Mouse (Mus musculus) skeletal muscle tissue, adult 2 months (tissue): ENCODE results near the gene Prps2.
"Not testable (repeated sequence)": the region's sequence is repeated elsewhere in the genome, so short reads cannot be mapped to it uniquely, and the experiment has no call there.

ENCODE experiments used
- DNase-seq: peaks from one replicate; pipeline ENCODE4 v3.0.0-alpha.2; 2012; ENCODE audit warnings: low read depth, low spot score

Gene Prps2

DNA sequence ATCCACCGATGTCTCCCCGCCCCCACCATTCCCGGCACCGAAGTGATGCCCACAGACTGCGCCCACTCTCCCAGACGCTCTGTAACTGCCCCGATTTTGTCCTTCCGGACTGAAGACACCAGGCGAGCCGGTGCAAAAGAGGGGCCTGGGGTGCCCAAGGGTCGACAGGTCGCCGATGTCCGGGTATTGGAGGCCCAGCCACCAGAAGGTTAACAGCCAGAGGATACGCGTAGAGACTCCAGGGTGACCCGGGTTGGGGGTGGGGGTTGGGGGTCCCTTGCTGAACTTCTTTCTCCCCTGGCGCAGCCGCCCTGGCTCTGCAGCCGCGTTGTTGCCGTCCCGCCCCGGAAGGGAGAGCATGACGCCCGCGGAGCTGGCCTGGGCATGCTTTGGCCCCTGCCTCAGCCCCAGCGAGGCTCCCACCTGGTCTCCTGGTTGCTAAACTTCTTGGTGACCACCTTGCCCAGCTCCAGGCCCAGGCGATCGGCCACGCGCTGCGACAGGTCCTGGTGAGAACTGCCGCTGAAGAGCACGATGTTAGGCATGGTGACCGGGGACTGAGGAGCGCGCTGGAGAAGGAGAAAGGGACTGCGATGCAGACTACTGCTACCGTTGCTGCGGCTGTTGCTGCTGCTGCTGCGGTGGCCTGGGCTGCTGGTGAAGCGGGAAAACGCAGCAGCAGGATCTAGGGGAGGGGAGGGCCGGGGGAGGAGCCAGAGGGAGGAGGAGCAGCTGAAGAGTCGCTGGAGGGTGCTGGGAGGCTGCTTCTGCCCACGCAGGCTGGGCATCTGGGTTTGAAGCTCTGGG is at the start of gene Prps2:
Gene Prps2 (minus strand): TSS at position 703 of the 807 bp plus-strand sequence.
- DNase-seq = peak; percentile 0

DNA sequence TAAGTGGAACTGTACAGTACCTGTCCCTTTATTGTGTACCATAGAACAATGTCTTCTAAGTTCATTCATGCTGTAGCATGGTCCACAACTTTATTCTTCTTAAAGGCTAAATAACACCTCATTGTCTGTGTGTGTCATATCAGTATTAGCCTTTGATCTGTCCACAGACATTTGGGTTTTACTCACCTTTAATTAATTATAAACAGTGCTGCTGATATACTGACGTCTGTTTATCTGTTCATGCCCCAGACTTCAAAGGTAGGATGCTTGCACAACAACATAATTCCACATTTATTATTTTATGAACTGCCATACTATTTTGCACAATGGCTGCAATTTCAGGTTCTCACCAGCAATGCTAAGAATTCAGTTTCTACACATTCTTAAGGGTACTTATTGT is 35.1 kb upstream of the Prps2 start:
- DNase-seq = no peak

DNA sequence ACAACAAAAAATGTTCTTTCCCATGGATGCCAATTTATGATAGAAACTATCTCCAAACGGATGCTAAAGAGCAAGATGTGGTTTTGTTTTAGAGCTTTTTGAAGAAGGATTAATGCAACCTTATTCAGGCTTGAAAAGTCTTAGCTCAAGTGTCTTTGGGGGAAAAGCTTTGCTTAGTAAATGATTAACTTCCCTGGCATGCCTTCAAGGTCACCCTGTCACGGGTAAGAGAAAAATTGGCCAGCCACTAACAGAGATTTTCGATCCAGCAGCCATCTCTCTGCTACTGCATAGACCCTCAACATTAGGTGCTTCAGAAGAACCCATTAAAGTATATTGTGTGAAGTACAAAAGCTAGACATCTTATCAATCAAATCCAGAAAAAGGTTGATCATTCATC is 12.4 kb upstream of the Prps2 start:
- no peak for DNase-seq

DNA sequence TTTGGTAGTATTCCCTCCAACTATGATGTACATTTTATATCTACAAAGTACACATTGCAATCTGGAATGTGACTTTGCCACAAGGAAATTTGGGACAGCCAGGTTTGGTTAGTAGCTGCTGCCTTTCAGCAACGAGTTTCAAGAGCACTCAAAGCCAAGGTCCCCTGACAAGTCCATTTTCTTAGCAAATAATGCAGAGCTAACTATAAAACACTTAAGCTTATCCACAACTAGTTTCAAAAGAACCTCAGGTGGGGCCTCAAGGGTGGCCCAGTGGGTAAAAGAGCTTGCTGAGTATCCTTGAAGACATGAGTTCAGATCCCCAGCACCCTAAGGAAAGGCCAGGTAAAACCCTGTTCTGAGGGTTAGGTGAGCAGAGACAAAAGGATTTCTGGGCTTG is 4.1 kb upstream of the Prps2 start:
- DNase-seq = no peak

DNA sequence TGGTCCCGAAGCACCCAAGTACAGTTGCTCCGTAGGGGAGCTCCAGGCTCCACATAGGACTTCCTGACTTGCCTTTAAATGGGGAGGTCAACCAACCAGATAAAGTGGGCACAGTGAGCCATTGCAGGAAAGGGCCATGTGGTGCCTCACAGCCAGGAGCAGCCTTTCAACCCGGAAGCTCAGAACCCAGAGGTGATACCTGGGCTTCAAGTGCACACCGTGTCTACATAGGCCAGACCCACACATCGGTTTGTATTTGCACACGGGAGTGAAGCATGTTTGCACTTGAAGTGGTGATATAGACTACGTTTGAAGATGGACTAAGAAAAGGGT is 271 bp upstream of the Prps2 start:
- no peak for DNase-seq

DNA sequence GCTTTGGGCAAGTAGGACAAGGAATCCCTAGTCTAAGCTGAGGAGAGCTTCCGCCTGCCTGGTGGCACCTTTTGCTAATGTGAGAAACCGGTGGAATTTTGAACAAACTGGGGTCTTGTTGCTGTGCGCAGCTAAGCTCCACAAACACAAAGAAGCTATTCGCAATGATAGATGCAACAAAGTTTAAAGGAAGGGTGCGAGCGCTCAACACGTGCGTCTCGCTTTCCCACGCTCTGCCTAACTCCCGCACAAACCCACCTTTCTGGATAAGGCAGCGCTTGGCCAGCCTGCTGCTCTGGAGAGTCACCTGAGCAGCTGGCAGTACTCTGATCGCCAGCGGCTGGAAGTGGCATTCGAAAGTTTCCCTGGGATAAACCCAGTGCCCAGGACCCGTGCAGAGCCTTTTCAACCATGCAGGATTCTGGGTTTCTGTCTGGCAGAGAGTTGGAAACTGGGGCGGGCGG is 934 bp downstream of the Prps2 start:
- no peak for DNase-seq

DNA sequence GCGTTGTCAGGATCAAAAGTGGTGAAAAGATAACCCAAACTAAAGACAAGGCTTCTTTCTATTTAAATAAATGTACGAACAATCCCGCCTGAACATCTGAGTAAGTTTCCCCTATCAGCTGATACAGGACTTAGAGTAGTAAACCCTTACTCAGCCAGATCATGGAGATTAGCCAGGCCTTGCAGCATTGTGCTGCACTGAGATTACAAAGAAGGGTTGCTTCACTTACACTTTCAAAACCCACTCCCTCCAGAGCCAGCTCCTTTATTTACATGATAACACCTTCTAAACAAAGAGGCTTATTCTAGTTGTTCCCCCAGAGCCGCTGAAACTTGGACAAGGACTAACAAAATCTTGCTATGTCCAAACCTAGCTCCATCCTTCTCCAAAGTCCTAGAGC is 2.5 kb downstream of the Prps2 start:
- no peak for DNase-seq

DNA sequence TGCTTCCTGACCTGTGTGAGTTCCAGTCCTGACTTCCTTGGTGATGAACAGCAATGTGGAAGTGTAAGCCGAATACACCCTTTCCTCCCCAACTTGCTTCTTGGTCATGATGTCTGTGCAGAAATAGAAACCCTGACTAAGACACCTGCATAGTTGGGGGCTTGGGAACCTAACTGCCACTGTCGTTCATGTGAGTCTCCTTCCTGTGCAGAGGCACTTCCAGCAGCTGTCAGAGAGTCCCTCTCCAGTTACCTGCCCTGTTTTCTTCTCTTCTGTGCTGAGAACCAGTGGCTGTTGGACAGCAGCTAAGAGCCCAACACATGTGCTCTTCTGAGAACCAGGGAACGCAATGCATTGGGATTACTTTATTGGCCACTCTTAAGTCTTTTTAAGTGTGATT is 21.3 kb downstream of the Prps2 start:
- not testable (repeated sequence) for DNase-seq

DNA sequence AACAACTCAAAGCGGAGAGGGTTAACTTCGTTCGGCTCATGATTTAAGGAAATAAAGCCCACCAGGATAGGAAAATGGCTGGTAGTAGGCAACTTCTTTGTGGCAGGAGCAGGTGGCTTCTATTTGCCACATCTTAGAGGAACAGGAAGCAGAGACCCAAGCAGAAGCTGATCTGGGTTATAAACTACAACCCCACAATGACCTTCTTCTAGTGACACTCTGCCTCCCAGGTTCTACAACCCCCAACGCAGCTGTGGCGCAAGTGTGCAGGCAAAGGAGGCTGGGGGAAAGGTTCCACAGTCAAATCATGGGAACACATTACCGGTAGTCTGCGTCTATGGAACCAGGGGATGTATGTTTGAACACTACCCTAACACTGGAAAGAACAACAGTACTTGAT is 22.8 kb downstream of the Prps2 start:
- DNase-seq = no peak

DNA sequence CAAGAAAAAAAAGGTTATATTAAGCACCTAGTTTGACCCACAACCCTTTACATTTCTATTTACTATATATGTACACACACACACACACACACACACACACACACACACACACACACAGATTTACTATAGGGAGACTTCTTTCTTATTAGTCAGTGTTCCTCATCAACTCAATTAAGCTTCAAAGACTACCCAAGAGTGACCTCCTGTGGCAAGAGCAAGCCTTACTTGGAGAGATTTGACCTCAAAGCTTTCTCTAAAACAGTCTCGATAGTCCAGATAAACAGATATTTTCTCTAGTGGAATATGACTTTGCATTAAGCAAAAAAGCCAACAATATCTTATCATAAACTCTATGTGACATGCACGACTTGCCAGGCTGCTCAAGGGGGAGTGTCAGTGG is 25.1 kb downstream of the Prps2 start:
- DNase-seq = no peak

DNA sequence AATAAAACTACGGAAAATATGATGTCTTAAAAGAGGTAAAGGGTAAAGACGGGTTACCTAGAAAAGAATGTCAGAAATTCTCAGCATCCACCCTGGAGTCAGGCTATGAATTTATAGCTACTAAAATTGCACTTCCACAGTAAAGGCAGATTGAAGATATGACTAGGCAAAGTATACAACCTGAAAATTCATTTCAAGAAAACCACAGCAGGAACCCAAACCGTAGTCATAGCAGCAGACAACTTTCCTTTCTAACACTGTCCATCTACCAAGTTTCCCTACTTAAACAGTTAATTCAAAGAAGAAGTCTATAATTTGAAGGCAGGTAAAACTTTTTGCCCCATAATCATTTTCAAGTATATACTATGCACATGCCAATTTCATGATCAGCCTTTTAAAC is 26.6 kb downstream of the Prps2 start:
- no peak for DNase-seq

DNA sequence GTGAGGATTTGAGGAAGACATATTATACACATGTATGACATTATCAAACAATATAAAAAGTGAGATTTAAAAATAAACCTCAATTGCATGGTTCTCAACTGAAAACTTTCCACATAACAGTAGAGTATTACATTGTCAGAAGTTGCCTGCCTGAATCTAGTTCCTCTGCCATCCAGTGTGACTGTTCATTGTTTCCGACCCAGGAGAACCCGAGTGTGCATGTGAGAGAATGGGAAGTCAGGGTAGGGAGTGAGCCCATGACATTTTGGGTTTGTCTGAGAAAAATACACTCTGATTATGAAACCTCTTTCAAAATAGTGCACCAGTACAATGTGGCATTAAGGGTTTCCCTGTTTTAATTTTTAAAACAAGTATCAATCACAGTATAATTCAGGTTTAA is 28.9 kb downstream of the Prps2 start:
- no peak for DNase-seq

DNA sequence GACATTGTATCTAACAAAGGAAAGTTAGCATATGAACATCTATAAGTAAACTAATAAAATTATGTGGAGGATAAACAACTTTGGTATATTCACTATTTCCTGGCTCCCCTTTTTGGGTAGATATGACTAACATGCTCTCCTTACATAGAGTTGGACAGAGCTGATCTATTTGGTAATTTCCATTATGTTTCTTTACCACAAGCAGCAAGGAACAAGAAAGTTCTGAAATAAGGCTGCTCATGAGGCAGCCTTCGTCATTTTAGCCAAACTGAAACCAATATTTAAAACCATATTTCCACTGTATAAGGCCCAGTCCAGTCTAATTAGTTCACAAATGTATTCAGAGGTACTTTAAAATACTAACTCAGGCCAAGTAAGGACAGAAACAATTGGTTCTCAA is 36.1 kb downstream of the Prps2 start:
- DNase-seq = no peak

DNA sequence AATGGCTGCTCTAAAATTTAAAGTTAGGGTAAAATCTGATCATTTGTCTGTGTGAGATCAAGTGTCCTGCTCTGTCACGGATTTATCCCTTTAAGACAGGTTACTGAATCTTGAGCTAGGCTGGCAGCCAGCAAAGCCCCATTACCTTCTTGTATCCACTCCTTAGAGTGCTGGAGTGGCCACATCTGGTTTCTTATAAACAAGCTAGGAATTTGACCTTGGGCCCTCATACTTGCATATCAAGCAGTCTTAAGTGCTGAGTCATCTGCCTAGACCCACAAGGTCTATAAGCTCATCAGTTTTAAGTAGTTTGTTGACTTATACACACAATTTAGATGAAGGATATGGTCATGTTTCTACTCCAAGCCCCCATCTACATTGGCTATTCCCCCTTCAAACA is 38.2 kb downstream of the Prps2 start:
- DNase-seq = no peak

DNA sequence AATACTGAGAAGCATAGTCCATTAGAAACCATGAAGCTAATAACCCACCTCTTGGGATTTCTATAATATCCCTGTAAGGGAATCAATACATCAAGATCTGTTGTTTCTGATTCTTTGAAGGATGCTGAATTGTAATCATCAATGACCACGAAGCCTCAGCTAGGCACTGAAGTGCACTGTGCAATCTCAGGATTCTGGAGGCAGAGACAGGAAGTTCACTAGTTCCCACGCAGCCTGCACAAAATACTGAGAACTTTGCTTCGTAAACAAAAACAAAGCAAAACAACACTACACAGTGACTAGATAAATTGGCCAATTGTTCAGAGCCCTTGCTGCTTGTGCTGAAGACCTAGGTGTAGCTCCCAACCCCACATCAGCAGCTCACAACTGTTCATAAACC is 40.7 kb downstream of the Prps2 start:
- DNase-seq = no peak

DNA sequence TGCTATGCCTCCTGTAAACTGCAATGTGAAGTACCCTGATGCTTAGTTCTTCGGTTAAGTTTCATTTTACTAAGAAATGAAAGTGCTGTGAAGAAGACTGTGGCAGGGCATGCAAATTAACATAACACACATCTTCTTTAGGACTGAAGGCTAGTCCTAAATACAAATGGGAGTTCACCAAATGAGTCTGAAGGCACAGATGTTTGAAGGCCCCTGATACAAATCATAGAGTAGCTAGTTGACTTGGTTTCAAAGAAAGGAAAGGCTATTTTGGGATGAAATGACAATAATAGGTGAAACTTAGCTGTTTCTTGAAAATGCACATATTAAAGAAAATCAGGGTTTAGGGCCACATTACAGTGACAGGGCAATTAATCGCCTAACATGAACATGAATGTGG is 42.4 kb downstream of the Prps2 start:
- no peak for DNase-seq

DNA sequence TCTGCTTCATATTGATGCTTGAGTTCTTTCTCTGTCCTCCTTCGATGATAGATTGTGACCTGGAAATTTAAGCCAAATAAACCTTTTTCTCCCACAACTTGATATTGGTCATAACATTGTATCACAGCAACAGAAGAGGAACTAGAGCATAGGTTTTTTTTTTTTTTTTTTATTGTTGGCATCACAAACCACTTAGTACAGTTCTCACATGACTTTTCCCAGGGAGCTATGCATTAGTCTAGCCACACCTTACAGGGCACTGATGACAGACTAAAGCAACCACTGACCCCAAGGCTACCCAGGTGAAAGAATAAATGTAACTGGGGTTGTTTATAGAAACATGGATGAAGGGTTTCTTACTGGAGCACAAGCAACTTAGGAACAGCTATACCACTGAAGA is 44.6 kb downstream of the Prps2 start:
- no peak for DNase-seq

DNA sequence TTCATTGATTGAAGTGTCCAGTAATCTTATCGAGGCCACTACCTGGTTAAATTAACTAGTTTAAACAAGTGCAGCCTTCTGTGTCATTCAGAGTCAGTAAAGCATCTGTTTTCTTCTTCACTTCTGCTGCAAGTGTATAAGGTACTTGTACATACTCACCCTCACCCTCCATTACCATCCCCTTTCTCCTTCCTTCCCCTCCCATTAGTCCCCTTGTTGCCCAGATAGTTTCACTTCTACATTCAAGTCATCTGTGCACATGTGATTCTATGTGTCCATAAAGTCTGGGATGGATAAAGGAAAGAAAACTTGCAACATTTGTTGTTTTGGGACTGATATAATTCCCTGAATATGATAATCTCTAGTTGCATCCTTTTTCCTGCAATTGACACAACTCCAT is 48.0 kb downstream of the Prps2 start:
- DNase-seq = no peak

DNA sequence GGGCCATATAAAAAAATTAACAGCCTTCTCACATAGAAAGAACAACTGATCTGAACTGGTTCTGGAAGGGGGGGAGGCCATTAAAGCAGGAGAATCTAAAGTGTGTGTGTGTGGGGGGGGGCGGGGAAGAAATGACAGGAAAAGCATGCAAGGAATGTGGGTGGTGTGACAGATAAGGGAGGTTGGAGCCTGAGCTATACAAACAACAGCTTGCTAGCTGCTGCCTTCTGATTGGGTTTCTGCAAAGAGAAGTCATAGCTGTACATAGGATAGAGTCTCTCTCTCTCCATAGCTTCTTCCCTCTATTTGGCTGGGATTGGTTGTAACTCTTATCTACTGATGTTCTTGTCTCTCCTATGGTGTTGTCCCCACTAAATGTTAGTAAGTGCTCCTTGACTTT is 49.9 kb downstream of the Prps2 start:
- DNase-seq = no peak

DNA sequence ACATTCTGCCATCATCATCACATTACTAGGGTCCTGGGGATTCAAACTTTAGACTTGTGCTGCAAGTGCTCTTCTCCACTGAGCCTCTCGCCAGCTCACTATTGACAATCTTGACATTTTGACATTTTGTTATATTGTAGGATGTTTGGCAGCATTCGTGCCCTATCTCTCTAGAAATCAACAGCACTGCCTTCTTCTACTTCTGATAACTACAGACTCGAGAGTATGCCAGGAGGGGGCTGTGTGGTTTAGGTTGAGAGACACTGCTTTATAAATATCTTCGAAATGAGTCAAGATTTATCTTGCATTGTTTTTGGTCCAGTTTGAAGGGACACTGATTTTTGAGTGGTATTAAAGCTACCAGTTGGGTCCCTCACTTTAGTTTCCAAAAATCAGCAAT is 51.6 kb downstream of the Prps2 start:
- DNase-seq = no peak

DNA sequence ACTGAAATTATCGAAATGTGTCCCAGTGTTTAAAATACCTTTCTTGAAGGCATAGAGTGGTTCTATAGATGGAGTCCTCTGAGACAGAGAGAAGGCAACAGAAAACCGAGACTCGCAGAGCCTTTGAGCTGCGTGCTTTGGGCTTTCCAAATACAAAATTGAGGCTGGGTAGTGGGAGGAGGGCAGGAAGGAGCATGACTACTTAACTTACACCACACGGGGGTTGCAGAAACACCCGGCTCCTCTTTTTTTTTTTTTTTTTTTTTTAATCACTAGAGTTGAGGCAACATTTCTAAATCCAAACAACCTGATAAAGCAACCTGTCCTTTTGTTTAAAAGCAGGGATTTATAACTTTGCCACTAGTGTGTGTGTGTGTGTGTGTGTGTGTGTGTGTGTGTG is 52.1 kb downstream of the Prps2 start, which contains the start of gene Tlr7:
Gene Tlr7 (minus strand): TSS at position 160 of the 400 bp plus-strand sequence.
- DNase-seq = no peak

DNA sequence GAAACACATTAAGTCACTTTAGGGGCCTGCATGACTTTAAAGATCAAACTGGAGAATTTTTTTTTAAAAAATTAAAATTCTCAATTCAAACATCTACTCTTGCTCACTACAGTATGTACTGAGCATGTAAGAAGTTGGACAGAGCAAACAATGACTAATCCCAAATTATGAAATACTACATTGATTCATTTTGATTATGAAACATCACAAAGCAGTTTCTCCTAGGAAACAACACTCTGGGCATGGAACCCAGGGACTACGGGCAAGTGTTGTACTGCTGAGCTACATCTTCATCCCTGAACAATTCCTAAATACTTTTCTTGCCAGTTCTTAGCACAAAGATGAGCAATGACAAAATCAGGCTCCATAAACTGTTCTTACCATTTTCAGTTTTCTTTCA is 52.9 kb downstream of the Prps2 start:
- peak; percentile 8 for DNase-seq

DNA sequence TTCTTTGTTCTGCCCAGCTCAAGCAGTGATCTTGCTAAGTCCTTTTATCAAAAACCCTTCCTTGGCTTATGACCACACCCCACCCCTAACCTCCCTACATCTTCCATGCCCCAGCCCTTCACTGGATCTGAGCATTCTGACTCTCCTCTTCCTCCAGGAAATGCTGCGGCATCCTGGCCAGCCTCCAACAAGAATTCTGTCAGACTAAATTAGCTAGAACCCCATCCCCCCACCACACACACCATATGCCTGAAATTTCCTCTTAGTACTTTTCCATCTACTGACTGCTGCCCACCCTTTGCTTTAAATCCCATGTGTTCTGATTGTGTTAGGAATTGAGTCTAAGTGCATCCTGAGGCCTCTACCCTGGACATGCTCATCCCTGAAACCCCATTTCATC is 53.5 kb downstream of the Prps2 start:
- no peak for DNase-seq

DNA sequence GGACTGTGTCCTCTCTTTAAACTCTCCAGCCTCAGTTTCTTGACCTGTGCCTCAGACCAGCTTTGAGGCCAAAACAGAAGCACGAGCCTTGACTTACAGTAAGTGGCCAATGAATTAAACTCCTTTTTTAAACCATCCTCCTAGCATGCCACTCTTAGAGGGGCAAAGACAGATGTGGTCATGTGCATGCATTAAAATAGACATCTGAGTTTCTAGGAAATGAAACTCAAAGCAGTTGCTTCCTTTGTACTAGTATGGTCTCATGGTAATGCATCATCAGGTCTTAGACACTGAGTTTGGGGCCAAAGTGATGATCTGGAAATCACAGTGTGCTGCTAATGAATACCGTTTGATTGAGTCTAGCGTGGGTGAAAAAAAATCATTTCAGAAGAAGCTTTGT is 54.0 kb downstream of the Prps2 start:
- no peak for DNase-seq
